Comparison of ENCODE assay signal across 12 mouse cellular contexts in genomic region chr11:12589757-12590373, GRCm38 (mm10).
"Had no signal": no experiment of that assay in that cellular context is flagged by ENCODE, and none has a peak within 500 bp of the region (broad histone marks: within the 10 kb centered on the region; RNA-seq: fewer than 3 reads in every experiment).

No protein-coding gene starts in this region.

- H3K27me3 ChIP-seq: limb, embryonic 12.5 days; liver, embryonic 12.5 days; neural tube, embryonic 13.5 days had no signal

- H3K9me3 ChIP-seq: limb, embryonic 12.5 days; liver, embryonic 12.5 days; midbrain, embryonic 10.5 days had no signal

- ATAC-seq: liver, embryonic 12.5 days had no signal

- H3K4me3 ChIP-seq: left cerebral cortex, adult 2 months; limb, embryonic 12.5 days; liver, embryonic 12.5 days; midbrain, embryonic 10.5 days; neural tube, embryonic 13.5 days had no signal

- H3K4me1 ChIP-seq: limb, embryonic 12.5 days; liver, embryonic 12.5 days; midbrain, embryonic 10.5 days had no signal

- H3K4me2 ChIP-seq: limb, embryonic 12.5 days; liver, embryonic 12.5 days; lung, embryonic 14.5 days; neural tube, embryonic 13.5 days had no signal

- H3K9ac ChIP-seq: limb, embryonic 12.5 days; liver, embryonic 12.5 days; lung, embryonic 14.5 days; neural tube, embryonic 13.5 days had no signal

- DNase-seq: kidney, postnatal 10 days; lung, embryonic 14.5 days; lung, postnatal 10 days; lung, postnatal 4 days; midbrain, embryonic 14.5 days; right cerebral cortex, postnatal 14 days; thymus, postnatal 36 days had no signal

- H3K36me3 ChIP-seq: limb, embryonic 12.5 days; liver, embryonic 12.5 days; midbrain, embryonic 10.5 days; neural tube, embryonic 13.5 days had no signal

- H3K27ac ChIP-seq: left cerebral cortex, adult 2 months; limb, embryonic 12.5 days; liver, embryonic 12.5 days; midbrain, embryonic 10.5 days; neural tube, embryonic 13.5 days had no signal
